Mouse (Mus musculus) gastrocnemius, postnatal 25 days (tissue): Measurements from ENCODE around the gene Ccdc155. TPM values are rescaled to one million over a fixed set of nuclear protein-coding genes. Genes with fewer than 3 reads are reported as not detected.
A peak's percentile ranks its signal among the peaks of the same experiment; 100 is the strongest.

Source experiments
- DNase-seq: peaks from one replicate; pipeline ENCODE4 v3.0.0; 2022
- total RNA-seq, 2 experiments: library from RNA; stranded (reverse); gene quantifications; 1 replicate in 1 of 2; 2 replicates in 1 of 2; pipeline ENCODE4 v1.2.3; 2021

Gene Ccdc155
- total RNA-seq, 2 experiments from 2014 or later, result 0.19 to 0.23 TPM

DNA sequence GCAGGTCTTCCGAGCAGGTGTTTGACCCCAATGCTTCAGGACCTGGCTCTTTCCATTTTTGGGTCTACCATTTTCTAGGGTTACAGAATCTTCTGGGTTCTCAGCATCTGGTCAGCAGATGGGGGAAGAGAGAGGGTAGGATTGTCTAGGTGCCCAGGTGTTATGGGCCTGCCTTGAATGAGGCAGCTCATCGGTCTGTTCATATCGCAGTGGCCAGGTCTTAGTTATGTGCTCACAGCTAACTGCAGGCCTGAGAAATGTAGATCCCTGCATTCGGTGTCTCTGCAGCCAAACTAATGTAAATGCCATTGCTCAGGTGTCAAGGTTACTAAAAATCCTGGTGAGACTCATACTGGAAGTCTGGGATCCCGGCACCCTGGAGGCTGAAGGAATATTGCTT, 21.7 kb upstream of the Ccdc155 start:
- DNase-seq, result no peak

DNA sequence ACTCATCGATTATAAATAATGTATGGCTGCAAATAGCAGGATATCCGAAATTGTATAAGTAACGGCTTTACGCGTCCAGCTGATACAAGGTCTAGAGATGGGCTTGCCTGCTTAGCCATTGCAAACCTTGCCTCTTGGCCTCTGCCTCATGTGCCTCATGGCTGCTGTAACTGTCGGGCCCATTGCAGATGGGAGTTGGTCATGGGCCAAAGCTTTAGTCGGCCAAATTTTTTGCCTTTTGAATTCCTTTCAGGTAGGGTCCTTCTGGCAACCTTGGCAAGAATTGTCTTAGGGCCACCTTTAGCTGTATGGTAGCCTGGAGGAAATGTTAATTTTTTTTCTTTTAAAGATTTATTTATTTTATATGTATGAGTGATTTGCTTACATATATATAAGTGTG, 20.1 kb upstream of the Ccdc155 start:
- DNase-seq, result no peak

DNA sequence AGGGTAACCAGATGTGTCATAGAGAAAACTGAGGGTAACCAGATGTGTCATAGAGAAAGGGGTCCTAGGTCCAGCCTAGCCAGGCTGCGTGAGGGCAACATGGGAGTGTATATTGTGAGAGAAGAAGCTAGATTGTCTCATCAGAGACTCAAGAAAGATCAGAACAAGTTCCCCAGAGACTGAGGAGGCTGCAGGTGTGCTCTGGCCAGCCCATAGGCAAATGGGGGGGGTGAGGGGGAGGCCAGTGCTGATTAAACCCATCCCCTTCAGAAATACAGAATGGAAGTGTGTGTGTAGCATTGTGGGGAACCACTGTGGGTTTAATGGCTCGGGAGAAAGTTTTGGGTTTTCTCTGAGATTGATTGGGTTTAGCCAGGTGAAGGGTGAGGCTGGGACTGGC, 17.0 kb upstream of the Ccdc155 start:
- DNase-seq, result no peak

DNA sequence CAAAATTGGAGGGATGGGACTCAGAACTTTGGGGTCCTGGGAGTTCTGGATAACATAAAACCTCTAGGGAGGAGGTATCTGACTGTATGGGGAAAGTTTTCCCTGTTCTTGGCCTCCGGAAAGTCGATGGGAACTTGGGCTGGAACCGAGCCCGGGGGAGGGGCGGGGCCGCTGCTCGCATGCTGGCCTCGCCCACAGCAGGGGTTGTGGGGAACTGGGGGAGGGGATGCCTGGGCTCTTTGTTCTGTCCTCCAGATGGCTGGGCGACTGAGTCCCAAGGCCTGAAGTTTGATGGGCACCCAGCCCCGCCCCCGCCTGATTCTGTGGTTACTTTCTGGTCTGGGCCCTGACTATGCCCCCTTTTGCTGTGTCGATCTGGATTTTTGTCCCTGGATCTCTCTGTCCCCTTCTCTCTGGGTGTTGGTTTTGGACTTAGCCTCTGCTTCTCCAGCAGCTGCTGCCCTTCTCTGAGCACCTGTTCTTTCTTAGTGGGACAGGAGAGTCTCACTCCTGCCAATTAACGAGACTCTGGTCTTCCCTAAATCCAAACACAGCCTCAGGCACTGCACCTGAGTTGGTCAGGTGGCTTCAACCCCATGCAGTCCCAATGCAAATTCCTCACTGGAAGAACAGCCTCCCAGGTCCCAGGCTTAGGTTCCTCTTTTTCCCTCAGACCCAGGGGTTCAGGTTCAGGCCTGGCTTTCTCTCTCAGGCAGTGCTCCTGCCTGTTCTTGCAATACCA, 11.9 kb upstream of the Ccdc155 start:
- peak; percentile 49 for DNase-seq

- no peak for DNase-seq
These were observed 11.2 kb upstream of the Ccdc155 start, which contains the start of gene Tead2 for GRCm38 (mm10) chr7:45215673-45216441. Gene Tead2, plus strand, starts transcription at chr7:45215753.

DNA sequence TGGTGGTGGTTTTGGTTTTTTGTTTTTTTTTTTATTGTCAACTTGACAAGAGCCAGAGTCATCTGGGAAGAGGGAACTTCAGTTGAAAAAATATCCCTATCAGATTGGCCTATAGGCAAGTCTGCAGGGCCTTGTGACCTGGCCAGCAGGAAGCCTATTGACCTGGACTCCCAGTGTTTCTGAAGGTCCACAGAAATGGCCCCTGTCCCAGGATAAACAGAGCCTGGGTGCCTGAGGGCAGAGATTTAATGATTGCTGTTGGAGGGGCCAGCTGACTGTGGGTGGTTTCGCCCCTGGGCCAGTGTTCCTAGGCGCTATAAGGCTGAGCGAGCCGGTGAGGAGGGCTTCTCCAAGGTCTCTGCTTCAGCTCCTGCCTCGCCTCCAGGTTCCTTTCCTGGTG, 9.0 kb upstream of the Ccdc155 start:
- no peak for DNase-seq

DNA sequence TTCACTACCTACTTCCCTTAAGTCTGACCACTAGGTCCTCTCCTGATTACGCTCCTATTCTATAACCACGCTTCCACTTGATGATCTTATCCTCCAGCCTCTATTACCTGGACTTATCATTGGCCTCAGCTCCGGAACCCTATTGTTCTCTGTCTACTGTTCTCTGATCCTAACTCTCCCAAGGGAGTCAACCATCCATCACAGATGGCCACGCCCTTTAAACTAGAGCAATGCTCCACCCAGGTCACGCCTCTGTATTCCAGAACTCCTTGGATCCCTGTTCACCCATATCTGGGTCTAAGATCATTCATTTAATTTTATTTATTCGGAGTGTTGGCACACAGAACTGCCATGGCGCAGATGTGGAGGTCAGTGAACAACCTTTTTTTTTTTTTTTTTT, 7.7 kb upstream of the Ccdc155 start:
- no peak for DNase-seq

GRCm38 (mm10) chr7:45211851-45212251, 7.2 kb upstream of the Ccdc155 start, which contains the start of gene Dkkl1:
Gene Dkkl1, minus strand, starts transcription at chr7:45212147.
- no peak for DNase-seq

- DNase-seq, result no peak
These were observed 6.4 kb upstream of the Ccdc155 start for GRCm38 (mm10) chr7:45211070-45211469.

DNA sequence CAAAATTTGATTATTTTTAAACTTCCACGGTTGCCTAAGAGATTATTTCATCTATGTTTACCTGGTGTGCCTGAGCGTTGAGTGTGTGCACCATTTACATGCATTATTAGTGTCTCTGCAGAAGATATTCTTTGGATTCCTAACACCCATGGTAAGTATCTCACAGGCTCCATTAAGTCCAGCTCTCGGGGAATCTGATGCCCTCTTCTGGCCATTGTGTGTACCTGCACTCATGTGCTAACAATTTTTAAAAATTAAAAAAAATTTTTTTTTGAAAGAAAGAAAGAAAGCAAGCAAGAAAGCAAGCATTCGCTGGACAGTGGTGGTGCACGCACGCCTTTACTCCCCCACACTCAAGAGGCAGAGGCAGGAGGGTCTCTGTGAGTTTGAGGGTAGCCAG, 3.6 kb upstream of the Ccdc155 start:
- DNase-seq, result no peak

GRCm38 (mm10) chr7:45202654-45203053, 2.0 kb downstream of the Ccdc155 start:
- DNase-seq, result no peak

- DNase-seq, result no peak
These were observed 5.7 kb downstream of the Ccdc155 start for GRCm38 (mm10) chr7:45198961-45199360.

- peak; percentile 60 for DNase-seq
These were observed 6.3 kb downstream of the Ccdc155 start for GRCm38 (mm10) chr7:45198435-45198834.

DNA sequence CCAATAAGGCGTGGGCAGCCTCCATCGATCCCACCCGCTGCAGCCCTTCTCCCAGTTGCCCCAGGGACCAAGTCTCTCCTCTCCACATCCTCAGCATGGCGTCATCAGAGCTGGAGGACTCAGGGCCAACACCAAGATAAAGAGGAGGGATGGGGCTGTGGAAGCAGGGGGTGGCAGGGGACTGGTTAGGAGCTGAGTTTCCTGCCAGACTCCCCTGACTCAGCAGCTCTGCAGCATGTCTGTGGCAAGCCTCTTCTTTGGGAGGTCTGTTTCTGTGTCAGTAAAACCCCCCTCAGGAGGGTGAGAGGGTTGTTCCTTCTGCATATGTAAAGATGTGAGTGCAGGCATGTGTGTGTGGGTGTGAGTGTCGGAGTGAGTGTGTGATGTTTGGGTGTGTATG, 7.7 kb downstream of the Ccdc155 start:
- no peak for DNase-seq

DNA sequence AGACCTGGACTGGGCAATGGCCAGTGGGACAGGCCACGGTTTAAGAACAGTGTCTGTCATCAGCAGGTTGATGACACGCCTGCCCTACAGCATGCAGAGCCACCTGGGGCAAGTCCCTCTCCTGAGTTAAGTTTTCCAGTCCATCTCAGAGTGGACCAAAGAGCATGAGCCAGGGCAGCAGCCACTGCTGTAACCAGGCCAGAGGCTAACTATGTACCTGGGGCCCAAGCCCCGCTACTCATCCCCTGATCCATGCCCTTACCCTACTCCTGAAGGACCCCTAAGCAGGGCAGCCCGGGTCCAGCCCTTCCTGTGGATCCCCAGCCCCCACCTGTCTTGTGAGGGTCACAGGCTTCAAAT, 8.5 kb downstream of the Ccdc155 start:
- no peak for DNase-seq

DNA sequence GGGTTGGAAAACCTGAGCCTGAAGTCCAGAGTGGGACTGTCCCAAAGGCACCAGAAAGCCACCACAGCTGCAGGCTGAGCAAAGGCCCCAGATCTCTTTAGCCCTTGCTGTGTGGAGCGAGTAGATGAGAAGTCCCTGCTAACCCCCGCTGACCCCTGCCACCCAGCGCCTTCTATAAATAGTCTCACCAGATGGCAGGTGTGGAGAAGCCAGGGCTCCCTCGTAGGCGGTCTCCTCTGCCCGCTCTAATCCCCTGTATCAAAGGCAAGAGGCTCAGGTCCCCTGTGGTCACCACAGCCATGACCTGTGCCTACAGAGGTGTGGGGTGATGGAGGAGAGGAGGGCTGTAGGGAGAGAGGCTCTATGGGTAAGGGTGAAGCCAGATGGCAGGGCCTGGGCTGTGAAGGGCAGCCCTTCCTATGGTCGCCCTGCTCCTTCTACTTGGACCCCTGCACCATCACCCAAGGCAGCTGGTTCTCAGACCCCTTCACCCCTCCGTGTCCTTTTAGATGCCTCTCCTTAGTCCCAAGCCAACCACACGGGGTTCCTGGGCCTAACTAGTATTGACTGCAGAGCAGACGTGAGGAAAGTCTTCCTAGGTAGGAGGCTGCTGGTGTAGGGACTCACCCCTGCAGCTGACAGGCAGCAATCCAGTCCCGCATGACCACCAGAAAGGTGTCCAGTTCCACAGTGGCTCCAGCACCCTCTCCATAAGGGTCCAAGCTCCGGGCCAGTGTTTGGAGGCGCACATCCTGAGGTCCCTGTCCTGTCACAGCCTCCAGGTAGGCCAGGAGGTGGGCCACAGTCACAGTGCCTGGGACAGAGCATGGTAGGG, 9.1 kb downstream of the Ccdc155 start:
- peak; percentile 48 for DNase-seq

DNA sequence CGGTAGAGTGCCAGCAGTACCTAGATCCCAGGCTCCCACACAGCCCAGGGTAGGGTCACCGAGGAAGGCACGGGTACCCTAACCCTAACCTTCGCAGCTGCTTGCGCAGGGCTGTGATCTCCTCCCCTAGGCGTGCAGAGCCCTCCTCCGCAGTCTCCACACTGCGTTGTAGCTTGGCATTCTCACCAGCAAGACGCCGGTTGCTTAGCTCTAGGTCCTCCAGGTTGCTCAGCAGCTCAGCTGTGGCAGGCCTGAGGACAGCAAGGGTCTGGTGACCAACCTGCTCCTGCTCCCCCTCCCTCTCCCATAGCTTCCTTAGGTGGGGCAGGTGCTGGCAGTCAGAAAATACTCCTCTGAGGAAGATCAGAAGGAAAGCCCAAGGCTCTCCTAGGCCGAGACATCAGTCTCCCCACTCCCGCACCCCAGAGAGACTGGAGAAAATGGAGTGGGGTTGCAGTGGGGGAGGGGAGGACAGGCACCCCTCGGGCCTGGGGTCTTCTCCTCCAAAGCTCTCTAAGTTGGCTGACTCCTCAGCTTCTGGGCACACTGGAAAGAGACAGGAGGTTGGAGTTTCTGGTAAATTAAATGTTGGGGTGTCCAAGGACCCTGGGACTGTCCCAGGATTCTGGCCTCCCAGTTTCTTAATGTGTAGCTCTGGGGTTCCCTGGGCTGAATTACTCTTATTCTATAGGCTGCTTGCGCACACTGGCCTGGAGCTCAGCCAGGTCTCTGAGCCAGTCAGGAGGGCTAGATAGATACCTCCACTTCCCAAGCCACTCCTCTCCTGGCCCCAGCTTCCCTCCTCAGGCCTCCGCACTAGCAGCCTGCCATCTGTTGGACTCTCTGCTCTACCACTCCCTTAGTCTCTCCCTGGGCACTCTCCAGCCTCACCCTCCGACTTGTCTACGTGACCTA, 10.6 kb downstream of the Ccdc155 start:
- no peak for DNase-seq

GRCm38 (mm10) chr7:45193406-45193805, 11.3 kb downstream of the Ccdc155 start:
- no peak for DNase-seq

DNA sequence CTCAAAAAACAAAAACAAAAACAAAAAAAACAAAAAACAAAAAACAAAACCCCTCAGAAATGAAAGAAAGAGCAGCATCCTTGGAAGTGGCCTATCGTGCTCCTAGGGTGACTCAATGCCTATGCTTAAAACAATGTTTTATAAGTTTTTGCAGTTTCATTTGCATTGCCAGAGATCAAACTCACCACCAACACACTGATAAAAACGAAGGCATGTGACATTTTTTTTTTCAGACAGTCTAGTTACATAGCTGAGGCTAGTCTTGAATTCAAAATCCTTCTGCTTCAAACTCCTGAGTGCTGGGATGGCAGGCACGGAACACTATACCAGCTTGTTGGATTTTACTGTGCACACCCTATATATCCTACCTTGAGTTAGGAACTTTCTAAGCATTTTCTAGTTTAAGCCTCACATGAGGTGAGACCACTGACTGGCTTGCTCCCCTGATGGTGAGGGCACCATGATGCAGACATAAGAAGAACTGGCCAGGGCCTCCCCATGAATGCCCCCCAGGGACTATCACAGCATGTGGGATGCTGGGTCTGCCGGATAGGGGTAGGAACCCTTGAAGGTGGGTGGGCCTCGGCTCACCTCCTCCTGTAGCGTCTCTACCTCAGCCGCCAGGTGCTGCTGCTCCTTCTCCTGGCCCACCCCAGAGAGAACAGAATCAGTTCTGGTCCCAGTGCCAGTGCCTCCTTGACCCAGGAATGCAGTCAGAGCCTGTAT, 11.9 kb downstream of the Ccdc155 start:
- DNase-seq, result no peak

DNA sequence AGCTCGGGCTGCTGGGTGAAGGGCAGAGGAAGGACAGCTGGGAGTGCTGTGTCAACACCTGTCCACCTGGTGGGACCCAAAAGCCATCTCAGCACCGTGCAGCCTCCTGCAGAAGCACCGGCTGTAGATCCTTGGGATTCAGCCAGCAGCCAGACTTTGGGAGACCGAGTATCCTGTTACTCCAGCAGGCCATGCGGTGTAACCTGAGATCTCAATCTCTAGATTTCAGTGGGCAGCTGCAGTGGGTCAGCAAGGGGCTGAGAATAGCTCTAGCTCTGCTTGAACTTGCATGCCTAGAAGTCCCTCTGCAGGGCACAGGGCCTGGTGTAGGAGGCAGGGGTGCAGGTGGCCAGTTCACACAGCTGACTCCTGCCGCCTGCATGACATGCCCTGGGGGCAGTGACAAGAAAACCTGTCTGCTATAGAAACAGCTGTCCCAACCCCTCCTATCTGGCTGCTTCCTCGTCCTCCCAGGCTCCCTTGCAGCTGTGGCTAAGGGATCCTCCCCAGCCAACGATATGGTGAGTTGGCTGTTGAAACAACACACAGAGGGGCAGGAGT, 12.8 kb downstream of the Ccdc155 start:
- DNase-seq, result peak; percentile 77

DNA sequence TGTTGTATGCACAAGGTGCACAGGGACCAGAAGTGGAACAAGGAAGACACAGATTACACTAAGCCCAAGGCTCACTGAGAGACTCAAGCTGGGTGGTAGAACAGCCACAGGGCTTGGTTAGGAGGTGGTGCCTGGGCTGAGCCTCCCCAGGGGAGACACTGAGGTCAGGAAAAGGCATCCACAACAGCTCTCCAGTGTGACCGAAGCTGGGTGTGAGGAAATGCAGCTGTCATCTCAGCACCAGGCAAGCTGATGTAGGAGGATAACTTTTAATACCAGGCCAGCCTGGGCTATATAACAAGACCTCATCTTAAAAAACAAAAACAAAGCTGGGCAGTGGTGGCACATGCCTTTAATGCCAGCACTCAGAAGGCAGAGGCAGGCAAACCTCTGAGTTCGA, 13.5 kb downstream of the Ccdc155 start:
- DNase-seq, result no peak
